Mouse (Mus musculus) urinary bladder, postnatal 36 days (tissue): ENCODE results near the gene Treml2.
"Not testable (repeated sequence)": the region's sequence is repeated elsewhere in the genome, so short reads cannot be mapped to it uniquely, and the experiment has no call there.

Source experiments
- DNase-seq, 2 experiments: peaks; one replicate each; pipeline ENCODE4 v3.0.0; 2022; ENCODE audit warnings: low spot score in 2 of 2, mixed read lengths in 1 of 2

Treml2 gene

DNA sequence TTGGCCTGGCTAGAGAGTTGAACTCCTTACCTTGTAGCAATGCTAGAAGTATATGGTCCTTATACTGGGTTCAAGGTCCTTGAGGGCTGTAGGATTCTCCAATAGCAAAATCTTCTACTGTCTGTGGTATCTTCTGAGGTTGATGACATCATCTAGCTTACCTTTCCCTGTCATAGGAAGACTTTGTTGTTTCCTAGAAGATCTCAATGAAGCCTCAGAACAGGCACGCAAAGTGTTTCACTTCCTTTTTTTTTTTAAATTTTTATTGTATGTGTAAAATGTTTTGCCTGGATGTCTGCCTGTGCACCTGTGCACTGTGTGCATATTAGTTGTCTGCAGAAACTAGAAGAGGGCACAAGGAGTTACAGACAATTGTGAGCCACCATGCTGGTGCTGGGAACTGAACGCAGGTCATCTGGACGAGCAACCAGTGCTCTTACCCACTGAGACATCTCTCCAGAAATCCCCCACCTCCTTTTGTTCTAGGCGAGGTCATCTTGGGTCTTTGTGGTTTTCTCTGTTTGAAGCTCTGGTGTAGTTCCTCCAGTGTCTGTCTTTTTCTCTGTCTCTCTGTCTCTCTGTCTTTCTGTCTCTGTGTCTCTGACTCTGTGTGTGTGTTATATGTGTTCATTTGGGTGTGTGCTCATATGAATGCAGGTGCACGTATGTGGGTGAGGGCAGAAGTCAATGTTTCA, 5.7 kb upstream of the Treml2 start:
- DNase-seq = no peak

DNA sequence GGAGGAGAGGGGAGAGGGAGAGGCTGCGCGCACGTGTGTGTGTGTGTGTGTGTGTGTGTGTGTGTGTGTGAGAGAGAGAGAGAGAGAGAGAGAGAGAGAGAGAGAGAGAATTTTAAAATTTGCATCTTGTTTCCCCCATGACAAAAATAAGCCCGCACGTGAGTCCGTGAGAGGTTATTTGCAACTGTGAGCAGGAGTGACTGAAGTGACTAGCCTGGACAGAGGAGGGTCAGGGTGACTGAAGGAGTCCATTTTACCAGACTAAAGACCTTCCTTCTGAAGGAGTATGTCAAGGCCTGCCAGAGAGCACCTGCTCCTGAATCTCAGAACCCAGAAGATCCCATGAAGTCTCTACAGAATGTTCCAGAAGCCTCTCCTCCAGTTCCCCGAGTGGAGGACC, 458 bp downstream of the Treml2 start:
- DNase-seq = no peak

DNA sequence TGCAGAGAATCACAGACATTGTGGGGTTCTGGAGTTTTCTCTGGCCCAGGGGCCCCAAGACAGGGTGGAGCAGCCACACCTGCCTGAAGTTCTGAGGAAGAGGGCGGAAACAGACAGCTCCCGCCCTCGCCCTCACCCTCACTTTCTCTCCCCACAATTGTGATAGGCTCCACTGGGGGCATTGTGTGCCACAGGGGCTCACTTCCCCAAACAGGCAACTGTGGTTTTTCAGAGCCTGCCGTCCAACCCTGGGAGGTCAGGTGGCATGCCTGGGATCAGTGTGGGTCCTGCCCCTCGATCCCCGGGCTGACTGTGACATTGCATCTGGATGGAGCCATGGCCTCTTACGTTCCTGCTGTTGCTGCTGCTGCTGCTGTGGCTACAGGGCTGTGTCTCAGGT, 901 bp downstream of the Treml2 start:
- no peak for DNase-seq

DNA sequence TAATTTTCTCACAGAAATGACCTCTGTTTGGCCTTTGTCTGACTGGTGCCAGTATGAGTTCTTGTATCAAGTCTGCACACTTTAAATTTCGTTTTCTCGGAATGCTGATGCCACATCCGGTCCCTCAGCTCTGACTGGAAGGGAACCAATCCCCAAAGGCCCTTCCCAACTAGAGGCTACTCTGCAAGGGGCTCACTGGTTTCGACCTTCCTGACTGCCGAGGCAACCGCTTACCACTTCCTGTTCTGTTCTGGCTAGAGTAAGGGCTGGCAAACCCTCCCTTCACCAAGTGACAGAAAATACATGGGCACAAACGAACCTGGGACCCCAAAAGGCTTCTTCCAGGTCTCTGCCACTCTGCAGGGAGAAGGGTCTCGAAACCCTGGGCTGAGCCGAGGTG, 1.6 kb downstream of the Treml2 start:
- no peak for DNase-seq

DNA sequence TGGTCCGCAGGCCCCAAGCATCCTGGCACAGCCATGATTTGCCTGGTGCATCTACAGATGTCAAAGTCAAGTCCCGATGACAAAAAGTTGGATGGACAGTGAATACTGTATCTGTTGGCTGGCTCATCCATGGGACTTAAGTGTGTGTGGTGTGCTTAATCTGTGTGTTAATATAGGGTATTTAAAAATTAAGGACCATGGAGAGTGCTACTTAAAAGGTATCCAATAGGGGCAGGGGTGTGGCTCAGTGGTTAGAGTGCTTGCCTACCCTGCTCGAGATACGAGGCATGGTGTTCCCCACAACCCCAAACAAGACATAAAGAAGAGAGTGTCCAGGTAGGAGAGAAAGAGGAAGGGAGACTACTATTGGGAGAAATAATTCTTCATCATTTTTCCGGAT, 2.5 kb downstream of the Treml2 start:
- no peak for DNase-seq

DNA sequence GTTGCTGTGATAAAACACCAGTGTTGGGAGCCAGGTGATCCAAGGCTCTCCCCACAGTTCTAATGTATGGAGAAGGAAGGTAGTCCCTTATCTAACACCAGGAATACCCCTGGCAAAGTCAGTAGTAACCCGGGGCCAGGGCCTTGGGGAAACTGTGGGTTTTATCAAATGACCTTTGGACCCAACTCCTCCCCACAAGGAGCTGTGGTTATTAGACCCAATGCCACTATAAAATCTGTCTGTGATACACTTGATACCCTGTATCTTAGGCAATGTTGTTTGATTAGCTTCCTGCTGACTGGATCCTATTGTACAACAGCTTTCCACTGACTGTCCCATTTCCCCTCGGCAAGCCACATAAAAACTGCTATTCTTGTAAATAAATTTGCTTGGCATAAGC, 12.8 kb downstream of the Treml2 start:
- no peak for DNase-seq

DNA sequence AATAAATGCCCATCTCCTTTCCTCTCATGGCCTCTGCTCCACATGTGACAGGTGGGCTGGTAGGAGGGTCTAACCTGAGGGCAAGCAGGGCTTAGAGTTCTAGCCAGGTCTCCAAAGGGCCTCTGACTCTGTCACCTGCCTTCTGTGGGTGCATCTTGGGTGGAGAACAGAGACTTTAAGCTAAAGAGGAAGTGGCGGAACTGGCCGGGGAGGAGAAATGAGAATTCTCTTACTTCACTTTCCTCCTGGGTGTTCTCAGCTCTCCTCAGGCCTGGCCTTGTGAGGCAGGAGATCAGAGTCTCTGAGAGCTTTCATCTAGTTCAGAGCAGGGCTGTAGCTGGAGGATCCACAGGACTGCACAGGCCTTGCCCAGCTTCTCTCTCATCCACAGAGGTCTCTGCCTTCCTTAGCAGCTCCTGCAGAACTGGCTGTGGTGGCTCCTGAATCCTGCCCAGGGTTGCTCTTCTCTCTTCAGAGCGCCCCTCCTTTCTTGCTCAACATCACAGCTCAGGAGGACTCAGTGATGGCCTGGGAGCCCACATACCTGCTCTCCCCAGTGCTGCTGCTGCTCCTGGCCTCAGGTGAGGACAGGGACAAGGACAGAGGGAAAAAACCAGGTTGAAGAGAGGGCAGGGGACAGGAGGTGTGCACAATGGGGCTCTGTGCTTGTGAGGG, 16.7 kb downstream of the Treml2 start, which contains the start of gene B430306N03Rik:
B430306N03Rik (plus strand) TSS at position 237 of the 675 bp plus-strand sequence.
- not testable (repeated sequence) for DNase-seq

DNA sequence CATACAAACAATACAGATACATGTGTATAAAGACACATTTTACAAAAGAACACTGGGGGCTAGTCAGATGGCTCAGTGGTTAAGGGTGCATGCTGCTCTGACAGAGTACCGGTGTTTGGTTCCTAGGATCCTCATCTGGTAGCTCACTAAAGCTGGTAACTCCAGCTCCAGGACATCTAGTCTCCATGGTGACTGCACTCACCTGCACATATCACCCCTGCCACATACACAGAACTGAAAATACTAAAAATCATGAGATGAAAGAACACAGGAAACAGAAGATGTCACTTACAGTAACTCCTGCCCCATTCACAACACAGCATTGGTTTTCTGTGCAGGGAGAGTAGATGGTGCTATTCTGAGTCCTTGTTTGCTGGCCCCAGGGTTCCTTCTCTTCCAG, 19.4 kb downstream of the Treml2 start:
- no peak for DNase-seq

DNA sequence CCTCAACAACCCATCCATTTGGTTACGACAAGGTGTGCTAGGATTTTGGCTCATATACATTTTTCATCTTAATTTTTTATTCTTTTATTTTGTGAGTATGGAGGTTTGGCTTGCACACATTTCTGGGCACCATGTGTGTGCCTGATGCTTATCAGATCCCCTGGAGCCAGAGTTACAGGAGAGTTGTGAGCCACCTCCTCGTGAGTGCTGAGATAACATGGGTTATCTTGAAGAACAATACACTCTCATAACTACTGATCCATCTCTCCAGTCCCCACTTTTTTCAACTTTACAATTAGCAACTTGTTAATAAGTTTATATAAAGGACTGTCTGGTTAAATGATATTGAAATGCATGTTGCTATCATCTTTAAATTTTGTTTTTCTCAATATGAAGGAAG, 22.0 kb downstream of the Treml2 start:
- DNase-seq = no peak

DNA sequence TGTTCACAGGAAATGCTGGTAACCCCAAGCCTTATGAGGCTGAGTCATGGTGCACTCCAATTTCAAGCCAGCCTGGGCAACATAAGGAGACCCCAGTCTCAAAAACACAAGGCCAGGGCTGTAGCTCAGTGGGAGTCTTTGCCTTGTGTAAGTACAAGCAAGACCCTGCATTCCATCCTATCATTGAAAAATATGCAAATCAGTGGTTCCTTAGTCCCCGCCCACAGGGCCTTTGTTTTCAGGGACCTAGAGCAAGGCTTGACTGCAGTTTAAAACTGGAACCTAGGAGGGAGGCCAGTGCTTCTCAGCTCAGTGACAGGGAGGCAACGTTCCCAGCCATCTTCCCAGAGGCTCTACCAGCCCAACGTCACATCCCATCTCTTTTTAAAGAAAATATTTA, 23.9 kb downstream of the Treml2 start:
- DNase-seq = no peak

DNA sequence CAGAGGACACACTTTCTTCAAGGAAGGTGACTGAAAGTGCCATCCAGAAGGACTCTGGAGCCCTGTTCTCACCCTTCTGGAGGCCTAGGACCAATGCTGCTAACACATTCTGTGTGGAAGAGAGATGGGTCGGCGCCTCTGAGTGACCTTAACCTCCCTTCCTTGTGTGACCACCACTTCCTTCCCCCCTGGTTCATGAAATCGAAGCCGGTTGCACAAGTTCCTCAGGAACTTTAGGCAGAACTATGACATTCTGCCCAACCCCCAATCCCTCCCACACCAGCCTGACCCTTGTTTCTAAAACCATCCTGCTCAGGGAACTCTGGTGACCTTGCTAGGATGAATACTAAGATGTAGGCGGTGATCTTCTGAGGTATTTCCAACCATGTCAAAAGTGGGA, 25.0 kb downstream of the Treml2 start:
- no peak for DNase-seq

DNA sequence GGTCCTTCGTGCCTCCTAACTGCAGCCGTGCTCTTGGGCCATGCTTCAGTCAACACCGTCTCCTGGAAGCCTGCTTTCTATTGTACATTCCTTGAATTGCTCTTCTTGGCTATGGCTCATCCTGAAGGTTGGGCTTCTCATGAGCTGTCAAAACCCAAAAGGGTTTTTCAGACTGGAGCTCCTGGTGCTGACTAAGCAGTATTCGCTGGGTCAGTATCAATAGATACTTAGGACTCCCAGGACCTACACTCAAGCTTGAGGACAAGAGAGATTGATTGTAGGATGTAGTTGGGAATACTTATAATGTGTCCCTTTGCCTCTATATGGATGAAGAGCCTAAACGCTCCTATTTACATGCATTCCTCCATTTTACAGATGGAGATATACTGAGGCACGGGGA, 25.8 kb downstream of the Treml2 start:
- DNase-seq = no peak

DNA sequence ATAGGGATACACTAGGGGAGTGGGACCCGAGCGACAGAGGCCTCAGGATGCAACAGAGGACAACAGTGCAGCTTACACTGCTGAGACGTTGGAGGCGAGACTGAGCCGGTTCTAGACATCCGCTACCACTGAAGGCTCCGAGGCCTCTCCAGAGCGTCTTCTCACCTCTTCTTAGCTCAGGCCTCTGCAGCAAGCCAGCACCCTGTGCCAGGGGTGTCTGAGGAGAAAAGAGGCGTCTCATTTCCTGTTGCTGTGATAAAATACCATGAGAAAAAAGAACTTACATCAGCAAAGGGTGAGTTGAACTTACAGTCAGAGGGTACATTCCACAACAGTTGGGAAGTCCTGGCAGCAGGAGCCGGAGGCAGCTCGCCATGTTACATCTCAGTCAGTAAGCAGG, 26.3 kb downstream of the Treml2 start:
- DNase-seq = no peak

DNA sequence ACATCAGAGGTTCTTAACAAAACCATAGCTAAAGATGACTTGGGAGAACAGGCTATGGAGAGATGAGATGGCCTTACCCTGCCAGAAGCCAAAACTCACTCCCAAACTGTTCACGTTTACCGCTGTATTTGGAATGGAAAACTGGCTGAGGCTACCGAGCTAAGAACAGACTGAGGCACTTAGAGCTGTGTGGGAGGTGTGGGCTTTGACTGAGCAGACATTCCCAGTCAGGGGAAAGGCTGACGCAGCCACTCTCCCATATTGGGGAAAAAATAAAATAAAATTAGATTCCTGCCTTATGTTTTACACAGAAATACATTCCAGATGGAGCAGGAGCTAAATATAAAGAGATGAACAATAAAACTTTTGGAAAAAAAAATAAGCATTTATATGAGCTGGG, 27.4 kb downstream of the Treml2 start:
- DNase-seq = no peak

DNA sequence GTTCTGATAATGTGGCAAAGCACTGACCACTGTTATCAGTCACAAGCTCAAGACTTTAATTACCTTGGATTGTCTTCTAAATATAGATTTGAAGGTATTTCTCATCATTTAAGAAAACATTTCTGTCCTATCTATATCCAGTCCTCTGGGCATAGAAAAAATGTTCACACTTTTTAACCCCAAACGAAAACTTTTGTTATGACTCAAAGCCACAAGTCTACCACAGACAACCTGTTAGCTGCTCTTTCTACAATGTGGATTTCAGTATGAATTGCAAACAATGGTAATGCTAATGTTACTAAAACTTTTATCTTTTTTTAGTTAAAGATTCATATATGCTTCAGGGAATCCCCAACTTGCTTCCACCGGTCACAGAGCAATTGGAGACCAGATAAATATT, 33.2 kb downstream of the Treml2 start:
- no peak for DNase-seq

DNA sequence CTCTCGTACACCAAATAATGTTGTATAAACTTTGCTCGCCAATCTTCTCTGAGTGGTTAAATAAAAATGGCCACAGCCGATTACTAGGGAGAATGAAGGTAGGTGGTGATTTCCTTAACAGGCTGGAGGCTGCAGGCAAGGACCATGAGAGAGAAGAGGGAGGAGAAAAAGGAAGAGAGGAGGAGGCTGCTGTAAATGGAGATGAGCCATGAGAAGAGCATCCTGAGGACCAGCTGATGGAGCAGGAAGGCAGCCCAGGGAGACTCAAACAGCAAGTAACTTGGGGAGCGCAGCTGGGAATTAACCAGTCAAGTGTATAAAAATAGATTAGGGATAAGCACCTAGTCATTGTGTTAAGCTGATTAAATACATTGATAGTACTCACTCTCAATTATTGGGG, 34.9 kb downstream of the Treml2 start:
- DNase-seq = no peak

DNA sequence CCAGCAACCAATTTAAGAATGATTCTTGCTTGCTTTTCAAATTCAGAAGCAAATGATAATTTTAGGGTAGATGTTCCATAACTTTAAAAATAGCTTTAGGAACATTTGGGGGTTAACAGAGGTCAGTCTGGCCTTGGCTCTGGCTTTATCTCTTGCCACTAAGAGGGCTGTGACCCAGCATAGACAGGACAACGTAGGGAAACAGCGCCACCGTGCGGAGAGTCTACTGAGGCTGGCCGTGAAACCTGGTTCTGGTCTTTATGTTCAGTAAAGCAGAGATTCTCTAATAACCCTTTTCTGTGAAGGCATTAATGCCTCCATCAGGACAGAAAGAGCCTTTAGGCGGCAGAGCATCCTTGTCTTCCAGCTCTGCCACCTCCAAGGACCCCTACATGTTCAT, 37.6 kb downstream of the Treml2 start:
- peak; percentile 72 to 79 for DNase-seq

DNA sequence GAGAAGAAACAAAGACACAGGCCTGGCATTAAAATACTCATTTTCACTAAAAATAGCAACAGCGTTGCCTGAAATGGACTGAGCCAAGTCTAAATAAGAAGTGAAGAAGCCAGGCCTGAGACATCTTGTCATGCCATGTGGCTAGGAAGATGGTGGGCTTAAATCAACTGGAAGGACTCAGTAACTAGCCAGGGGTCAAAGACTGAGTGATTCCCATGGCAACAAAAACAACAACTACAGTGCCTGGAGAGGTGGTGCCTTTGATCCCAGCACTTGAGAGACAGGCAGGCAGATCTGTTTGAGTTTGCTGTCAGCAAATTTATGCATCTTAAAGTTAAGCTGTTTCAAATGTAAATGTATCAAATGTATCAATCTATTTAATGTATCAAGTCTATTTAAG, 41.0 kb downstream of the Treml2 start:
- no peak for DNase-seq

DNA sequence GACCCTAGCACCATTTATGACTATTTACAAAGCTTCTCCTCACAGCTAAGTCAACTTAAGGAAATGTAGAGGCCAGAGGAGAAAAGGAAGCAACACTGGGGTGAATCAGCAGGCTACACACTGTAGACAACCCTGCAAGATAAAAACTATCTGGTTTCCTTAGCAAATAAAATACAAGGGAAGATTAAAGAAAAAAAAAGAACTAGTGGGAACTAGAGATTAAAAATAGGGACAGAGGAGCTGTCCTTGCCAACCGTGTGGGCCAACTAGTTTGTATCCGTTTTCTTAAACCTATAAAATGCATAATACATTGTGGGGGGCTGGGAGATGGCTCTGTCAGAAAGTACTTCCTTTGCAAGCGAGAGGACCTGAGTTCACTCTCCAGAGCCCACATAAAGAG, 42.6 kb downstream of the Treml2 start:
- no peak for DNase-seq

DNA sequence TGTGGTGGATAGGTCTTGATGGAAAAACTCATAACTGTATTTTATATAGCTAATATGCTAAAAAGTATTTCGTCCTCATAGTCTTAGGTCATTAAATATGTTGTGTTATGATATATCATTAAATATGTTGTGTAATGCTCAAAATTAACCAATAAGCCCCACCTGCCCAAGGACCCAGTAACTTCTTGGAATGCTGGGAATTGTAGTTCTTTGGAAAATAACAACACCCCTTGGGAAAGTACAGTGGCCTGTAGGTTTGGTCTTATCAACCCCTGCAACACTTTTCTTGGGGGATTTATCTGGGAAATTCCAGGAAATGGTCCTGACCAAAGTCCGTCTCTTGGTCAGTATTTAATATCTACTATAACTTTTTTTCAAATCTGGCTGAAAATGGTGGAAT, 43.8 kb downstream of the Treml2 start:
- DNase-seq = no peak

DNA sequence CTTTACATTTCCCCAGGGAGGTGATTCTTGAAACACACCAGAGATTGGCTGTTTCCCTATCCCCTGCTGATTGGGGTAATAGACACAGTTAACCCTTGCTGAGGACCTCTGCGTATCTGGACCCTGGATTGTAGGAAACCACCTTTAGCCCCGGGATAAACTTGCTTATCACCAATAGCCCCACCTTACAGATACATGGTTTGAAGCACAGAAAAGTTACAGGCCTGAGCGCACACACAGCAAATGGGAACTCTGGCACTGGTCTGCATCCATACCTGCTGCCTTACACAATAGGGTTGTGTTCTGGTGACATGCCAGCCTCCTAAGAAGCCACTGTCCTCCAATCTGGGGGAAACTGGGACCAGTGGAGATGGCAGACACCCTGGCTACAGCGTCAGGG, 46.5 kb downstream of the Treml2 start:
- DNase-seq = no peak

DNA sequence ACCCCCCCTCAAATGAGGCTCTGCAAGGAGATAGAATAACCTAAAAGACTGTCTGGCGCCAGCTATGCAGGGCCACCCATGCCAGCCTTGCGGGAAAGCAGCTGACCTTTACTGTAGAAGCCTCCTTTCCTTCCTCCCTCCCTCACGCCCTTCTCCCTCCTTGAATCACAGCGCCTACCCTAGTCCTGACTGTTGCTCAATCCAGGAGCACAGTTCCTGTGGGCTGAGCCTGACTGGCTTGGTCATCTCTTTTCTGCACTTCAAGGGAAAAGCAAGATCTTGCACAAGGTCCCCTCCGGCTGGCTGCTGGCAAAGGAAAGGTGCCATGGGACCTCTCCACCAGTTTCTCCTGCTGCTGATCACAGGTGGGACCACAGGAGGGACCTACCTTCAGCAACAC, 46.9 kb downstream of the Treml2 start, which contains the start of gene Trem2:
Trem2 (plus strand) TSS at position 171 of the 400 bp plus-strand sequence.
- DNase-seq = peak in 1 of 2 experiments; percentile 29

DNA sequence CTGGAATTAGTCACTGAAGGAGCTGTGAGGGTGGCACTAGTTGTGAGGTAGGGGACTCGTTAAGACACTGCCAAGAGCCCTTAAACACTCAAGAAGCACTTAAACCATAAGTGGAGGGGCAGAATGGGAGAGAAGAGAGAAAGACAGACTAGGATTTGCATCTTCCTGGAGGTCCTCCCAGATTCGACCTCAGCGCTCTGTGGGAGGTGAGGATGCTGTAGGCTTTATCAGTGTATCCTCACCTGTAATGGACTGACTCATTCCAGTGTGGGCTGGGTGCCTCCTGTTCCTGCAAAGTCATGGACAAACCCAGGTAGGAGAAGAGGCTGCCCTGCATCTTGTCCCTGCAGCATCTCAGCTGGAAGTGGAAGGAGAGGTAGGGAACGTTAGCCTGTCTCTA, 47.5 kb downstream of the Treml2 start:
- DNase-seq = no peak

DNA sequence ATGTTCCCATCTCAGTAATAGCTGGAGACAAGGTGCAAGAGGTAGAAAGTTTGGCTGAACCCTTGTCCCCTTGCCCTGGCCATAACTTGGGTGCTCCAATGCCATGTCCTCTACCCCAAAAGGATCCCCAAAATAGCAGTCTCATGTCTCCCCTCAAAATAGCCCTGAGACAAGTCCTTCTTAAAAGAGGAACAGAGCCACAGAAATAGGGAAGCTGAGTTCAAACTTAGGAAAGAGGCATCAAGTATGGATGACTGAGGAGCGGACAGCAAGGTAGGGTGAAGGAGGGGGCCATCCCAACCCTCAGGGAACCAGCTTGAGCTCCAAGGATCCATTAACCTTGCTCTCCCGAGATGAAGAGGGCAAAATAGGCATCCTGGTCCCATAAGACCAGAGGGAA, 48.0 kb downstream of the Treml2 start:
- DNase-seq = no peak
